Mouse (Mus musculus): ENCODE data around the gene Fmn2. TPM values are rescaled to one million over a fixed set of nuclear protein-coding genes. Genes with fewer than 3 reads are reported as not detected.

Fmn2 gene
- polyA plus RNA-seq, 1 experiment from 2014 or later = 0.41 TPM

- H3K9me3 ChIP-seq (ENCODE audit: control insufficient read depth, low read length) = no peaks in the 10 kb centered on the region
- no peak overlapping the region for H3K27ac ChIP-seq (ENCODE audit: low read depth, low read length)
- no peaks in the 10 kb centered on the region for H3K4me1 ChIP-seq (replicated peaks; ENCODE audit: control insufficient read depth, insufficient read depth, low read length)
- no peaks in the 10 kb centered on the region for H3K36me3 ChIP-seq (ENCODE audit: control insufficient read depth, insufficient read depth, low read length)
- whole genome bisulfite sequencing = 87% methylated on average over 6 of the region's 6 CpGs
- no peaks in the 10 kb centered on the region for H3K27me3 ChIP-seq (replicated peaks; ENCODE audit: control insufficient read depth, insufficient read depth, low read length)
- no peak overlapping the region for H3K9ac ChIP-seq (ENCODE audit: low read depth, low read length)
- no peak for ATAC-seq (replicated peaks; ENCODE audit: low FRiP score)
- no peak overlapping the region for H3K4me3 ChIP-seq (ENCODE audit: low read depth, low read length)
- DNase-seq (ENCODE audit: low spot score) = no peak
- no peak overlapping the region for H3K4me2 ChIP-seq
These were observed 343.2 kb downstream of the Fmn2 start for GRCm38 (mm10) chr1:174844786-174845185.

- no peaks in the 10 kb centered on the region for H3K9me3 ChIP-seq (ENCODE audit: control insufficient read depth, low read length)
- H3K4me3 ChIP-seq (ENCODE audit: low read depth, low read length) = no peak overlapping the region
- H3K9ac ChIP-seq (ENCODE audit: low read depth, low read length) = no peak overlapping the region
- 54% methylated on average over 2 of the region's 2 CpGs for WGBS
- H3K4me2 ChIP-seq = no peak overlapping the region
- H3K4me1 ChIP-seq (replicated peaks; ENCODE audit: control insufficient read depth, insufficient read depth, low read length) = no peaks in the 10 kb centered on the region
- no peak overlapping the region for H3K27ac ChIP-seq (ENCODE audit: low read depth, low read length)
- no peaks in the 10 kb centered on the region for H3K36me3 ChIP-seq (ENCODE audit: control insufficient read depth, insufficient read depth, low read length)
- no peak for DNase-seq (ENCODE audit: low spot score)
- ATAC-seq (replicated peaks; ENCODE audit: low FRiP score) = no peak
- no peaks in the 10 kb centered on the region for H3K27me3 ChIP-seq (replicated peaks; ENCODE audit: control insufficient read depth, insufficient read depth, low read length)
These were observed 354.6 kb downstream of the Fmn2 start for GRCm38 (mm10) chr1:174856188-174856587.

- H3K27ac ChIP-seq (ENCODE audit: low read depth, low read length) = no peak overlapping the region
- no peaks in the 10 kb centered on the region for H3K27me3 ChIP-seq (replicated peaks; ENCODE audit: control insufficient read depth, insufficient read depth, low read length)
- 74% methylated on average over 10 of the region's 10 CpGs for WGBS
- no peaks in the 10 kb centered on the region for H3K4me1 ChIP-seq (replicated peaks; ENCODE audit: control insufficient read depth, insufficient read depth, low read length)
- DNase-seq (ENCODE audit: low spot score) (no peak), ATAC-seq (replicated peaks; ENCODE audit: low FRiP score) (no peak)
- no peaks in the 10 kb centered on the region for H3K36me3 ChIP-seq (ENCODE audit: control insufficient read depth, insufficient read depth, low read length)
- no peaks in the 10 kb centered on the region for H3K9me3 ChIP-seq (ENCODE audit: control insufficient read depth, low read length)
- H3K4me2 ChIP-seq = no peak overlapping the region
- H3K9ac ChIP-seq (ENCODE audit: low read depth, low read length) = no peak overlapping the region
- no peak overlapping the region for H3K4me3 ChIP-seq (ENCODE audit: low read depth, low read length)
These were observed 358.9 kb downstream of the Fmn2 start for GRCm38 (mm10) chr1:174860407-174861118.

Other genes with a start within 250 kb of the Fmn2 start
- 0.12 TPM in 1 of 2 replicates, not detected in the other for gene Olfr419, start 249.8 kb upstream of the Fmn2 start, polyA plus RNA-seq (2014; fragmentation: Nextera tagmentation; extraction: Ambion mirVana)
- gene Mptx1, start 171.3 kb upstream of the Fmn2 start, polyA plus RNA-seq (2014; fragmentation: Nextera tagmentation; extraction: Ambion mirVana) = not detected in 2 replicates
- gene Olfr417, start 136.7 kb upstream of the Fmn2 start, polyA plus RNA-seq (2014; fragmentation: Nextera tagmentation; extraction: Ambion mirVana) = not detected in 2 replicates
- gene Olfr248, start 110.8 kb upstream of the Fmn2 start, polyA plus RNA-seq (2014; fragmentation: Nextera tagmentation; extraction: Ambion mirVana) = not detected in 2 replicates
- gene Olfr414, start 77.8 kb upstream of the Fmn2 start, polyA plus RNA-seq (2014; fragmentation: Nextera tagmentation; extraction: Ambion mirVana) = not detected in 2 replicates
- gene Olfr220, start 59.7 kb upstream of the Fmn2 start, polyA plus RNA-seq (2014; fragmentation: Nextera tagmentation; extraction: Ambion mirVana) = not detected in 2 replicates

Measured in liver, embryonic 11.5 days (tissue).